Mouse (Mus musculus) cerebellum, postnatal 4 days (tissue): ENCODE data around the gene Fam151b.

ENCODE experiments used
- DNase-seq, 2 experiments: peaks; one replicate each; pipeline ENCODE4 v3.0.0; 2022; ENCODE audit warnings: low spot score in 2 of 2, mixed read lengths in 1 of 2

The Fam151b gene

DNA sequence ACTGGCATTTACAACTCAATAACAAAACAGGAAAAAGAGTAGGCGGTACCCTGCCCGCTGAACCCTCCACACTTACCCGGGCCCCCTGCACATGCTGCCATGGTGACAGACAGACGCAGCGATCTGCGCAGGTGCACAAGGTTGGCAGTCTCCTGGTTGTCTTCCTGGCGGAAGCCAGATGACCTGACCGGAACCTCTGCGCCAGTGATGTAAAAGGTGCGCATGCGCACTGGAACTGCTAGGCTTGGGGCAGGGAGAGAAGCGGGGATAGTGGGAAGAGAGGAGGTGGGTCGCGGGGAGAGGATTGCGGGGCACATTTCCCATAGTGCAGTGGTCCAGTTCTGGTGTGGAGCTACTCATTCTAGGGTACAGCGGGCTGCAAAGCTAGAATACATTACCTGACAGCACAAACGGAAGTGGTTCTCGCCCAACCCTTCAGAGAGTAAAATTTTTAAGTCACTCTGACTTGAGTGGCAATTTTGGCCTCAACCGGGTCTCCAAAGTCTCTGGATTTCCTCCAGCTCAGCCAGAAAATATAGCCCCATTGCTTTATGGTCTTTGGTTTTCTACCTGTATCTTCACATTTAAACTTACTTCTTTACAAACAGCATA lies at the start of gene Fam151b:
Gene Fam151b (minus strand): TSS at position 164 of the 612 bp plus-strand sequence.
- peak; percentile 74 to 86 for DNase-seq

- DNase-seq, result no peak
Measured at GRCm38 (mm10) chr13:92532216-92532615, 48.4 kb upstream of the Fam151b start.

GRCm38 (mm10) chr13:92531237-92531636 lies 47.4 kb upstream of the Fam151b start:
- DNase-seq, result no peak

- peak; percentile 96 to 98 for DNase-seq
Measured at GRCm38 (mm10) chr13:92530721-92531211, 47.0 kb upstream of the Fam151b start, which contains the start of gene Zfyve16. TSS of gene Zfyve16 (minus strand) at chr13:92530868.

GRCm38 (mm10) chr13:92529828-92530720 lies 46.3 kb upstream of the Fam151b start:
- DNase-seq, result peak in 1 of 2 experiments; percentile 21

- DNase-seq, result no peak
Measured at GRCm38 (mm10) chr13:92523178-92523813, 39.5 kb upstream of the Fam151b start.

DNA sequence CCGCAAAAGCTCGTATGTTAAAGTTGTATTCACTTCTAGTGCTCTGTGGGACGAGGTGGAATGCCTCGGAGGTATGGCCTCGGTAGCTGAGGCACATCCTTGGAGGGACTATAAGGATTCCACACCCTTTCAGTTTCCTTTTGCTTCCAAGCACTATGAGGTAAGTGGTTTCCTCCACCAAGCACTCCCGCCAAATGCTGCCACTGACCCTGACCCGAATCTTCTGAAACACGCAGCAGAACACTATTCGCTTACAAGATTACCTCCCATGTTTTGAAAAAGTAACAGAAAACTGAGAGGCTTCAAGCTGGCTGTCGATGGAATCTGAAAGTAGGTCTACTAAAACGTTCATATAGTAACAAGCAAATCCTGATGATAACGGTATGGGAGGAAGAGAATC lies 21.1 kb upstream of the Fam151b start:
- no peak for DNase-seq

- no peak for DNase-seq
Measured at GRCm38 (mm10) chr13:92491923-92492322, 8.1 kb upstream of the Fam151b start.

GRCm38 (mm10) chr13:92490817-92491216 lies 7.0 kb upstream of the Fam151b start:
- no peak for DNase-seq

DNA sequence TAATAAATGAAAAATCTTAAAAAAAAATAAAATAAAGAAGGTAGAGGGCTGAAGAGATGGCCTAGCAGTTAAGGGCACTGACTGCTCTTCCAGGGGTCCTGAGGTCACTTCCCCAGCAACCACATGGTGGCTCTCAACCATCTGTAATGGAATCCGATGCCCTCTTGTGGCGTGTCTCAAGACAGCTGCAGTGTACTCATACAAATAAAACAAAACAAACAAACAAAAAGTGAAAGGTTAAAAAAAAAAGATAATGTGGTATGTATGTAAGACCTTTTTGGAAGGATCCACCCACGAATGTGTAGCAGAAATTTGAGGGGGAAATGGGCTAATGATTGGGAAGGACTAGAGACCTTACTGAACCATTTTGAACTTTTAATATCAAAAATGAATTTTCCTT lies 467 bp downstream of the Fam151b start:
- DNase-seq, result peak in 1 of 2 experiments; percentile 46

GRCm38 (mm10) chr13:92470151-92470550 lies 13.7 kb downstream of the Fam151b start:
- DNase-seq, result no peak

GRCm38 (mm10) chr13:92469381-92469780 lies 14.4 kb downstream of the Fam151b start:
- DNase-seq, result no peak

DNA sequence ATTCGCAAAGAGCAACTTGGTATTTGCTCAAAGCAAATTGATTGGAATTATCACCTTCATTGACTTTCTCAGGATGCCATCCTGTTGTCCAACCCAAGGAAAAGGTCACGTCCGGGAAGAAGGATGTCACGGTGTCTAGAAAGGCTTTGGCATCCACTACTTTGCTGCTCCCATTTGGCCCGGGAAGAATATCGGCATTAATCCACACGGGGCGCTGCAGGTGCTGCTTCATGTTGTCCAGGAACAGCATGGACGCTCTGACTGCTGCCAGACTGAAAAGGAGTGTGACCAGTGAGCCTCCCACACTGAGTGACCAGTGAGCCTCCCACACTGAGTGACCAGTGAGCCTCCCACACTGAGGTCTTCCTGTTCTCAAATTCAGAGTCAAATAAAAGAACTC lies 15.9 kb downstream of the Fam151b start:
- no peak for DNase-seq

GRCm38 (mm10) chr13:92464698-92465097 lies 19.1 kb downstream of the Fam151b start:
- no peak for DNase-seq

- DNase-seq, result no peak
Measured at GRCm38 (mm10) chr13:92446872-92447271, 36.9 kb downstream of the Fam151b start.

GRCm38 (mm10) chr13:92440286-92440685 lies 43.5 kb downstream of the Fam151b start:
- DNase-seq, result no peak

GRCm38 (mm10) chr13:92438656-92439055 lies 45.2 kb downstream of the Fam151b start:
- no peak for DNase-seq

DNA sequence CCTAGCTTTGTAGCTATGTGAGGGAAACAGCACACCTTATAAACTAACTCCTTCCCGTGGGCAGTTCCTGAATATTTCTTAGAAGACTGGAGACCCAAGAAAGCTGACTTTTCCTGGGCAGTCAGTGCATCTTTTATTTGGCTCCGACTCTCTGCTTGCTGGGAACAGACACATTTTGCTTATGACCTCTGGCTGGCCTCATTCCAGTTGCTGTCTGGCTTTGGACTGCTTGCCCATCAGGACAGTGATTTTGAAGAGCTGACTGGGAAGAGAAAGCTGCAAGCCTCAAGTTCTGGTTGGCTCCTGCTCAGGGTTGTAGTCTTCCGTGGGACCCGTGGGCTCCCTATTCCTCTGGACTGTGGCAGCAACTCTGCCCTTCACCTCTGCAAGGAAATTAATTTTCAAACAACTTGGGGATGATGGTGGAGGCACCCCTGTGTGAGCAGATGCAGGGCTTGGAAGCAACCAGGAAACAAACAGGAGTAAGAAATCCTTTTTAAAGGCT lies 56.4 kb downstream of the Fam151b start:
- DNase-seq, result peak in 1 of 2 experiments; percentile 17

DNA sequence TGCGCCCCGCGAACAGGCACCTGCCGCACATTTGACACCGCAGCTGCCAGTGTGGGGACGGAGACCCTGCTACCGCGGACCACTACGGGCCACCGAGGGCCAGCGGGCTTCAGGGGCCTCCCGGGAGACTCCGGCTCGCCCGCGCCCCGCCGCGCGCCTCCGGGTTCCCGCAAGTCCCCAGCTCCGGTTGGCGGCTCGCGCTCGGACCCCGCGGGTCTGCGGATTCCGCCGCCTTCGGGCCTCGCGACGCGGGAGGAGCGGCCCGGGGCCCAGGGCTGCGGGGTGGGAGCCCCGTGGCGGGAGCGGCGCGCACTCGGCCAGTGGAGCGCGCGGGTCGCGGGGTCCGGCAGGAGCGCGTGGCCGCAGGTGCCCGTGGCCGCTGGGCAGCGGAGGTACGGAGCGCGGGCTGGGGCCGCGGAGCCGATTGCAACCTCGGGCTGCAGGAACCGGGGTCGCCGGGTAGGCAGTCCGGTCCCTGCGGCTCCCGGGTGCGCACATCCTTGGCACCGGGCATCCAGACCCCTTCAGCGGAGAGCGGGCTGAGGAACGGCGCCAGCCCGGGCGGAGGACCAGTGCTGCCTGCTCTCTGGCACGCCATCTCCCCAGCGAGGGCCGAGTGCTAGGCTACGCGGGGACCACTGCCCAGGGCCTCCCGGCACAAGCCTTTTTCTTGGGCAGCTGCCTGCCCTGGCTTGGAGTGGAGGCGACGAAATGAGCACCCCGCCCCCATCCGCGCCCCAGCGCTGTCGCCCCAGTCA lies 57.3 kb downstream of the Fam151b start:
- peak in 1 of 2 experiments; percentile 53 for DNase-seq

GRCm38 (mm10) chr13:92425758-92426264 lies 58.0 kb downstream of the Fam151b start, which contains the start of gene Ankrd34b:
TSS of gene Ankrd34b (plus strand) at chr13:92425896.
- DNase-seq, result peak in 1 of 2 experiments; percentile 66

GRCm38 (mm10) chr13:92423711-92424110 lies 60.1 kb downstream of the Fam151b start:
- DNase-seq, result no peak
